Mouse (Mus musculus) adrenal gland, postnatal 0 days (tissue): Measurements from ENCODE around the gene Abcb6. TPM values are rescaled to one million over a fixed set of nuclear protein-coding genes. Genes with fewer than 3 reads are reported as not detected.

Experiments used
- microRNA-seq: library from miRNA; unstranded; fragments of <30 nt; microRNA quantifications from one replicate; pipeline ENCODE4, GENCODE M21; 2016; ENCODE audit warnings: borderline replicate concordance; ENCODE audit not compliant: insufficient number of aligned reads
- polyA plus RNA-seq: library from polyadenylated mRNA; unstranded; fragments of >200 nt; fragmentation: Nextera tagmentation; extraction: Ambion mirVana; gene quantifications from 2 replicates; pipeline ENCODE4 v1.2.1, GENCODE M21; 2015

Gene Abcb6
- polyA plus RNA-seq, result 17.2 and 24.7 TPM in 2 replicates

DNA sequence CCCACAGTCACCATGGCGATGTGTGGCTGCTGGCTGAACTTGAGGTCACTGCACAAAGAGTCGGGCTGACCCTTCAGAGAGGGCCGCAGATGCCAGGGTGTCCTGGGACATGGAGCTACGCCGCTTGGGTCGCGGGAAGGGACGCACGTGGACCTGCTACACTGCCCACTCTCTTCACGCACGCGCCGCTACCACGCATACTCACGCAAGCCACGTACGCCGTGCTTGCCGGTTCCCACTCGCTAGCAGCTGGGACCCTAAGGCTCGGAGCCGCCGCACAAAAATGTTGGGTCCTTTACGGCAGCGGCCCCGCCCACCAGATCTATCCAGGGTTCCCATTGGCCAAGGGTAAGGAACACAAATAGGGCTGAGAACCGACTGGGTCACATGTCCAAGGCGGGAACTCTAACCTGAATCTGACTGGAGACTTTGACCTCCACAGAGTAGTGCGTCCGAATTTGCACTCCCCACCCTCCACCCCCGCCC, at the start of gene Abcb6:
Gene Abcb6, minus strand, starts transcription at position 288 of the 486 bp plus-strand sequence.

DNA sequence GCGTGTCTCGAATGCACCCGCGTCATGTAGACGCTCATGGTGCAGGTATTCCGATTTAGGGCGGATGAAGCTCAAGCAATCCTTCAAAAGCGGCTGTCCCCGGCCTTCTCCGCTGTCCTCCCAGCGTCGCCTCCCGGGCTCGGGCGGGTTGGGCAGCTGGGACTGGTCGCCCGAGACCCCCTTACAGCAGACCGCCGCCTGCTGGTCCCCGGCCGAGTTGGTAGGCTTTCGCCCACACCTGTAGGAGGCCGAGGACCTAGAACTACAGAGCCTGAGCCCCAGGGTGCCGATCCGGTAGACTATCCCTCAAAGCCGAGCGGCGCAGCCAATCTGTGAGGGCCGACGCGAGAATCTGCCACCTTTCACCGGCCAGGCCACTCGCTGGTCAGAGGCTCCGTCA, 39.3 kb upstream of the Abcb6 start, which contains the start of gene Tuba4a:
Gene Tuba4a, minus strand, starts transcription at position 335 of the 400 bp plus-strand sequence.

DNA sequence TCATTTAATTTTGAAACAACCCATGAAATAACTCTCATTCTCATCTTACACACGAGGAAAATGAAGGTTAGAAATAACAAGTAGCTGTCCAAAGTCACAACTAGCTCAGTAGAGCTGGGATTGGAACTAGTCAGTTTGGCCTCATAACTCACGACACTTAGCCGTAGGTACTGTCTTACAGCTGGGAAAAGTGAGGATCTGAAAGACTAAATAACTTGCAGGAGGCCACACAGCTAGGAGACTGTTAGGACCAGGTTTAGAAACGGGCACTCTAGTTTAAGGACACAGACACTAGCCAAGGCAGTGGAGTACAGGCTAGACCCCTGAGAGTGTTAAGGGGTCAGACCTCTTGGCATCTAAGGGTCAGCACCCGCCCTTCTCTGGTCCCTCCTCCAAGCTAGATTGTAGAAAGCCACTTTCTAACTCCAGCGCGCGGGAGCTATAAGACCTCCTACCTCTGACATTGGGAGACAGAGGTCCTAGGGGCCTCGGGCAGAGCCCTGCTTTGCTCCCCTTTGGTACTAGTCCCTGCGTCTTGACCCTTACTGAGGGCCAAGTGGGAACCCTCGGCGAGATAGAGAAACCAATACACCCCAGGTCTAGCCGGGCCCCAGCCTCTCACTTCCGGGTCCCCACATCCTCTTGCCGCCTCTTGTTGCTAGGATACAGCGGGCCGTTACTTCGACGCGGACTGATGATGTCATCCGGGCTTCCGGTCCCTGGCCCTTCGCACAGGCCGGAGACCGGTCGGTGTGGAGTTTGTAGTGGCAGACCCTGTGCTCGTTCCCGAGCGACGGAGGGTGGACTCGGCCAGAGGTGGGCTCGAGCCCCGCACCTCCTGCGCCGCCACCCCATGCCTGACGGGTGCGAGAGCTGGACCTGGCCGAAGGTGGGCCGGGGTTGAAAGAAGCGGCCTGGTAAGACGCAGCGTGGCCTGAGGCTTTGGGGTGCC, 30.2 kb upstream of the Abcb6 start, which contains the start of the genes Glb1l and Stk16:
Gene Glb1l, minus strand, starts transcription at position 678 of the 952 bp plus-strand sequence.
Gene Stk16, plus strand, starts transcription at position 703 of the 952 bp plus-strand sequence.

DNA sequence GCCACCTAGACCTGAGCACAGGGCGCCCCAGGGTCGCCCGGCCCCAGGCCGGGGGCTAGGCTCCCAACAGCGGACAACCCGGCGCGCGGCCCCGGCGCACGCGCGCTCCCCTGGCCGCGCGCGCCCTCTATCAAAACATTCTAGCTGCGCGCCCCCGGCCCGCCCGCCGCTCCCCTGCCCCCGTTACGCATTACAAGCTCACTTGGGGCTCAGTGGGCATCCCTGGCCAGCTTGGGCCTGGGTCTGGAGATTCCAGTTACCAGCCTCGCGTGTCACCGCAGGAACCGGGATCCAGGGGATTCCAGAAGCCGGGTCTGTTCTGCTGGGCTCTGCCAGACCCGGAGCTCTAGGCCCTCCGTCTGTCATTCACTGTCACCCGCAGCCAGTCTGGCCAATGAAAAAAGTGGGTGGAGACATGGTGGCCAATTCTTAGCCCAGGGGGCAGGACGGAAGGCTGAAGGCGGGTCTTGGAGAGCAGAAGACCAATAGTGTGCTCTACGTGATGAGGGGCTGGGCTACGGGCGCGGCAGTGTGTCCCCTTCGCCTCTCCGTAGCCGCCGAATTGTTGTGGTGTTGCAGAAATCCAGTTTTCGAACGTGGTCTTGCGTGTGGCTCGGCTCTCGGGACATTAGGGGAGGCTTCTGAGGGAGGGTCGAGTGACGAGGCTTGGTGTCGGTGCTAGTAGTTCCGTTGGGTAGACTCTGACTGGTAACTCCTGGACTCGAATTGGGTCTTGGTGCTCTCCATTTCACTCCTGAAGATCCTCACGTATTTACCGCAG, 11.6 kb upstream of the Abcb6 start, which contains the start of the genes Ankzf1 and Atg9a:
Gene Ankzf1, plus strand, starts transcription at position 530 of the 781 bp plus-strand sequence.
Gene Atg9a, minus strand, starts transcription at position 575 of the 781 bp plus-strand sequence.

DNA sequence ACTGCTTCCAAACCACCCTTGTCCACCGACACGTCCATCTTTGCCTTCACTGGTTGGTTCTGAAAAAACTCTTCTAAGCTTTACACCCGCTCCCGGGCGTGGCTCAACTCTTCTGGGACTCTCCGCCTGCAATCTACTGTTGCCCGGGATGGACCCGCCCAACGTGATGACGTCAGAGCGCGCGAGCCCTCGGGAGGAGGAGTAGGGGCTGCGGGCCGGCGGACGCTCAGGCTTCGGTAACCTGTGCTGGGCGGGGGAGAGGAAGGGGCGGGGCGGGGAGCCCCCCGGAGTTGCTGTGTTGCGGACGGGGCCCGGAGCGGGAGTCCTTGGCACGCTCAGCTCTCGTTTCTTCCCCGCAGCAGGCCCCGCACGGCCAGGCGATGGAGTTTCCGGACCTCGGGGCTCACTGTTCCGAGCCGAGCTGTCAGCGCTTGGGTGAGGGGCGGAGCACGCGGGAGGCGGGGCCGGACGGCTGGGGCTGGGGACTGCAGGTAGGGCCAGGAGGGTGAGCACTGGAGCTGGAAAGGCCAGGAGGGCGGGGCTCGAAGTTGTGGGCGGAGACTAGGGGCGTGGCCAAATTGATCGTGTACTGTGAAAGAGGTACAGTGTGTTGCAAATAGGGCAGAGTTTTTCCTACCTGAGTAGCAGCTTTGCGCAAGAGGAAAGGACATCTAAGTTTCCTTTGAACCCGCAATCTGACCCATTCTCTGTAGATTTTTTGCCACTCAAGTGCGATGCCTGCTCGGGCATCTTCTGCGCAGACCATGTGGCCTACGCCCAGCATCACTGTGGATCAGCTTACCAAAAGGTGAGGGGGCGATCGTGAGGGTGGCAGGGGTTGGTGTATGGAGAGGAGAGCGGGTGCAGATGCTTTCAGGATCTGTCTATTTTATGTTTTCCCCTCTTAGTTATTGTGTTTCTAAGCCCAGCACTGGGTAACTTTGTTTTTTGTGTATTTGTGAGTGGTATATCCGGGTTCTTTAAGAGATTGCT, 11.4 kb downstream of the Abcb6 start, which contains the start of gene Zfand2b:
Gene Zfand2b, plus strand, starts transcription at position 175 of the 993 bp plus-strand sequence.

DNA sequence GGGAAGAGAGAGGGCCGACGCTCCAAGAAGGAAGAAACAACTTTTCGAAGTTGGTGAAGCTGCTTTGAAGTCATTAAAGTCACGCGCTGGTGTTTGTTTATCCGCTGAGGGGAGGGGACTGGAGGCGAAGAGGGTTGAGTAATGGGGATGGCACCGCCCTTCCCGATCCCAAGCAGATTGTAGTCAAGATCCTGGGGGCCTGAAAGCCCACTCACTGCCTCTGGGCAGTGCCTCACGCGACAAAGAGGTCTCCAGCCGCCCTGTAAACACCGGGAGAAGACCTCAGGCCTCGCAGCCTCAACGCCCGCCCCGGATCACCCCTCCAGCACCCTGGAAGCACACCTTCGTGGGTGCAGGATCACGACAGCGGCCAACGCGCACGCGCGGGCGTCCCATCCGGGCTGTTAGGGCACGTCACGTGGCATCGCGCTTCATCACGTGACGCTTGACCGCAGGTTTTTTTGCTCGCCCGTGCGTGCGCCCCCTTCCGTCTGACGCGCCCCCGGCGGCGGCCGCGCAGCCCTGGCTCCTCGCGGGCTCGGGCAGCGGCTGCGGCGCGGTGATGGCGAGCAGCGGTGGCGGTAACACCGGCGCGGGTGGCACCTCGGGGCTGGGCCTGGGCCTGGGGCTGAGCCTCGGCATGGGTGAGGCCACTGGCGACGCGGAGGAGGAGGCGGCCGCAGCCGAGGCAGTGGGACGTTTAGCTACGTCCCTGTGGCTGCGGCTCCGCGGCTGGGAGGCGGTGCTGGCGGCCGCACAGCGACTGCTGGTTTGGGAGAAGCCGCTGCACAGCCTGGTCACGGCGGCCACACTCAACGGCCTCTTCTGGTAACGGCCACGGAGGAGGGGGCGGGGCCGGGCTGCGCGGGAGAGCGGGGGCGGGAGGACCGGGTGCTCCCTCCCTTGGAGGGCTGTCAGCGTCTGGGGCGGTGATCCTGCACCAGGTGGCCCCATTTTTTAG, 37.6 kb downstream of the Abcb6 start, which contains the start of the genes Cnppd1 and Retreg2:
Gene Cnppd1, minus strand, starts transcription at position 411 of the 961 bp plus-strand sequence.
Gene Retreg2, plus strand, starts transcription at position 478 of the 961 bp plus-strand sequence.

DNA sequence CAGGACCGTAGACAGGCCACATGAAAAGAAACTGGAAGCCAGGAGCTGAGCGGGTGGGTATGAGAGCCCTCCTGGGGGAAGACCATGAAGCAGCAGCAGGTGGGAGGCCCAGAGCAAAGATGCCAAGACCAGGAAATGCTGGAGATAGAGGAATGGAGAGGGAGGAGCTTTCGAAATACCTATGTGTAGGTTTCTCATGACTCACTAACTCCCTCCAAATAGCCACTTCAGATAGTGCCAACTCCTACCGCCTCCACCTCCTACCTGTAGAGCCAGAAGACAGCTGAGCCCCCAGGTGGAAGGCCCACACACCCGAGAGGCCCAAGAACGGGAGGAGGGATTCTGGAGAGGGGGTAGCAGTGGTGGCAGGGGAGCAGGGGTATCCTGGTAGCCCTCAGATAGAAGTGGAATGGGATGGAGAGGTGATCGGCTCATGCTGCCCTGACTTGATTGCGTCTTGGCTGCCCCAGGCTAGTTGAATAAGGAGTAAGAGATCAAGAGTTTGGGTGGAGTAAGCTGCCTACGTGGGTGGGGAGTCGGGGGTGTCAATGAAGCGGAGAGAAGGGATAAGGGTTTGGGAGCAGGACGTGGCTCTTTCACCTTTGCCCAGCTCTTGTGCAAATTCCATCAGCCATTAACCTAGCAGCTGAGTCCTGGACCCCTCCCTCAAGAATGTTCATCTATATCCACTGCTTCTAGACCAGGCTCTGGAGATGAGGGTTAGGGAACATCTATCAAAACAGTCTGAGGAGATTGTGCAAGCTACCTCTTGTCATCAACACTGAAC, 46.6 kb downstream of the Abcb6 start, which contains the start of gene Slc23a3:
Gene Slc23a3, minus strand, starts transcription at position 470 of the 787 bp plus-strand sequence.

DNA sequence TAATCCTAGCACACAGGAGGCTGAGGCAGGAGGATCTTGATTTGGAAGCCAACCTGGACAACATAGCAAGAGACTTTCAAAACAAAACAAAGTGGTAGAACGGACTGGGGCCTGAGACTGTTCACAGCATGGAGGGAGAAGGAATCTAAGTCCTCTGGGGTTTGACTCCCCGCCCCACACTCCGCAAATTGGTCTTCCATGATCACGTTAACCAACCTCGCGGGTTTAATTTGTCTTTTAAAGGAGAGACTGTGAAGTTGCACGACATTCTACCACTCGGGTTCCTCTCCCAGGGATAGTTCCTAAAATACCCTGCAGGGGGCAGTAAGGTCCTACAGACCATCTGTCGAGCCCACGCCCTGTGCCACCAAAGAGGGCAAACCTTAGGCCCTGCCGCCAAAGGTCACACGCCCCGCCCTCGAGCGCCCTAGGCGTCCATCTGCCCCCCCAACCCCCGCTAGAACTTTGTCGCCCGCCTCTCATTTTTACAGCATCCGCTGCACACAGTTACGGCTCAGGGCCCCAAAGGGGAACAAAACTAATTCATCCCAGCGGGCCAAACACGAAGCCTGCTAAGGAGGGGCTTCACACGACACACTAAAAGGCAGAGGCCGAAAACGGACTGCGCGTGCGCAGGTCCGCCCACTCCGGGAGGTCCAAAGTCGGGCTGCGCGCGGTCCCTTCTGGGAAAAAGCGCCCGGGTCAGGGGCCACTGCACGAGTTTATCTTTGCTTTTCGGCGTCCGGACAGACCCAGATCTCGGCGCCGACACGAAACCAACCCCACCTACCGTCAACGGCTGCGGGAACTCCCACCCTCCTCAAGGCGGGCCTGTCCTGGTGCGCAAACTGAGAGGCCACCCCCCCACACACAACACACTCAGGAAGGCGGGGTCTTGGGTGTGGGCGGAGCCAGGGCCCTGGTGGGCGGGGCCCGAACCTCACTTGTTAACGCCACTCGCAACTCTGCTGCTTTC, 55.6 kb downstream of the Abcb6 start, which contains the start of gene Nhej1:
Gene Nhej1, minus strand, starts transcription at position 855 of the 976 bp plus-strand sequence.

Small RNAs within 50 kb of the gene (microRNA-seq; reads per million reads assigned to microRNA genes)
- gene Gm27943, result not detected

Other genes with a start within 250 kb of the Abcb6 start
- not detected in 2 replicates for gene Cfap65, start 244.8 kb downstream of the Abcb6 start, polyA plus RNA-seq
- 0.14 and 0.22 TPM in 2 replicates for gene Ihh, start 228.7 kb downstream of the Abcb6 start, polyA plus RNA-seq
- 6.6 and 7.8 TPM in 2 replicates for gene Nhej1, start 55.2 kb downstream of the Abcb6 start, polyA plus RNA-seq
- gene Slc23a3, start 46.5 kb downstream of the Abcb6 start, polyA plus RNA-seq, result 0.58 and 1.6 TPM in 2 replicates
- 27.1 and 45.5 TPM in 2 replicates for gene Cnppd1, start 37.7 kb downstream of the Abcb6 start, polyA plus RNA-seq
- 61.8 and 69.4 TPM in 2 replicates for gene Retreg2, start 37.6 kb downstream of the Abcb6 start, polyA plus RNA-seq
- 41.2 and 47.4 TPM in 2 replicates for gene Zfand2b, start 11.7 kb downstream of the Abcb6 start, polyA plus RNA-seq
- gene Ankzf1, start 11.8 kb upstream of the Abcb6 start, polyA plus RNA-seq, result 11.5 and 19.9 TPM in 2 replicates
- 23.3 and 27.3 TPM in 2 replicates for gene Atg9a, start 11.8 kb upstream of the Abcb6 start, polyA plus RNA-seq
- 8.6 and 14.4 TPM in 2 replicates for gene Glb1l, start 30.4 kb upstream of the Abcb6 start, polyA plus RNA-seq
- 65.9 and 90.8 TPM in 2 replicates for gene Stk16, start 30.4 kb upstream of the Abcb6 start, polyA plus RNA-seq
- gene Tuba4a, start 39.5 kb upstream of the Abcb6 start, polyA plus RNA-seq, result 20.2 and 27.9 TPM in 2 replicates
- gene A630095N17Rik, start 51.7 kb upstream of the Abcb6 start, polyA plus RNA-seq, result not detected in 2 replicates
- gene Dnajb2, start 56.0 kb upstream of the Abcb6 start, polyA plus RNA-seq, result 21.8 and 24.0 TPM in 2 replicates
- gene Ptprn, start 84.1 kb upstream of the Abcb6 start, polyA plus RNA-seq, result 33.3 and 44.0 TPM in 2 replicates
- gene Resp18, start 98.0 kb upstream of the Abcb6 start, polyA plus RNA-seq, result 153 and 191 TPM in 2 replicates
- gene Dnpep, start 137.6 kb upstream of the Abcb6 start, polyA plus RNA-seq, result 133 and 170 TPM in 2 replicates
- gene Des, start 179.9 kb upstream of the Abcb6 start, polyA plus RNA-seq, result 22.3 and 29.9 TPM in 2 replicates
- 37.1 and 42.3 TPM in 2 replicates for gene Speg, start 194.9 kb upstream of the Abcb6 start, polyA plus RNA-seq